Mouse (Mus musculus): ENCODE measurements around the gene Smc1b.

Smc1b gene

DNA sequence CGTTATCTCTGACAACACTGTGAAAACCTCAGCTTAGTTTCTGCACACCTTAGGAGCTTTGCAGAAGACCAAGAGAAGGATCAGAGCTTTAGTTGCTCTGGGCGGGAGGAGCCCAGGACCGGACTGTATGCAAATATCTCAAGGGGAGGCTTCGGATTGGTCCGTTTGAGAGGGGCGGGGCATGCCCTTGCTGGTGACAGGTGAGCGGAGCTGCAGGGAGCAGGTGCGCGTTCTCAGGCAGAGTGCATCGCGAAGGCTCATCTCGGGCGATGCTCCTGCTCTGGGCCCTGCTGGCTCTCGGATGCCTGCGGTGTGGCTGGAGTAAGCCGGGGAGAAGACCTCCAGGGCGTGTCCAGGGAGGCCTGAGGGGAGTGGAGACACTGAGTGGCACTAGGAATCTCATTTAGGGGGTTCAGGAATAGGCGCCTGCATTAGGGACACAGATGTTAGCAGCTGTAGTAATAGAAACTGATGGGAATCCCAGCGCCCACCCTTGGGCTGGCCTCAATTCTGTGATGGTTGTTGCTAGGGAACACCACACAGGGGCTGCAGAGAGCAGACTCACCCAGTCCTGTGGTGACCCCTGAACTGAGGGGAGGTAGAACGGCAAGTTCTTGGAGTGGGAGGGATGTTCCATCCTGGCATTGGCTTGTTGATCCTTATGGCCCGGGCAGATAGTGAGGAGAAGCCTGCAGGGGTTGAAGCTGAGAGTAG, 114.7 kb downstream of the Smc1b start, which contains the start of gene Upk3a:
TSS of gene Upk3a (plus strand) at position 191 of the 714 bp plus-strand sequence.
- peak; percentile 23 for DNase-seq (ENCODE audit: low spot score)

DNA sequence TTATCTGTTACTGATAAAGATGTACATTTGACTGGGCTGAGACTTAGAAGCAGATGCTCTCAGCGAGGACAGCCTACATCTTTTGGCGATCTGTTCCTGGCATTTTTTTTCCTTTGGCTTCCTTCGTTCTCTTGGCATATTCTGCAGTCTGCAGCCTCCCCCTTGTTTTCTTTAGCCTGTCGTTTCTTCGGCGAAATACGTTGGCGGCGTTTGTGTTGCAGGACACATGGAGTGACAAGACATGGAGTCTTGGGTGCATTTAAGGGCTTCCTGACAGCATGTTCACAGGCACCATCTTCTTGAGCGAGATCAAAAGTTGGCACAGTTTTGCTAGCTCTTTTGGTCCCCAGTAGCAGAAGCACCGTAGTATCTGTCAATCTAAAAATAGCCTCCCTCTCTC, 116.0 kb downstream of the Smc1b start:
- DNase-seq (ENCODE audit: low spot score), result no peak

Data from T-cell, adult 2 months (primary cell).